Mouse (Mus musculus) lung, postnatal 0 days (tissue): ENCODE measurements around the gene Tnk2. TPM values are rescaled to one million over a fixed set of nuclear protein-coding genes. Genes with fewer than 3 reads are reported as not detected.

Experiments
- ATAC-seq: fragments of 200-750 bp; cut with Nextera tagmentation; 2 replicates; pipeline ENCODE4 v1.8.0; 2017; ENCODE audit warnings: moderate library complexity
- DNase-seq: peaks from one replicate; pipeline ENCODE4 v3.0.0-alpha.2; 2016; ENCODE audit warnings: low spot score
- H3K27ac ChIP-seq: fragments of 300-500 bp; sonication (generic); 2 replicates; pipeline ENCODE4 v1.5.1; 2014; ENCODE audit warnings: antibody characterized with exemption, mild to moderate bottlenecking, low read length, mixed read lengths
- H3K27me3 ChIP-seq: fragments of 300-500 bp; sonication (generic); replicated peaks from 2 replicates; pipeline ENCODE4 v1.6.1; 2014; ENCODE audit warnings: low read length, mixed read lengths; ENCODE audit not compliant: insufficient read depth
- H3K36me3 ChIP-seq: fragments of 300-500 bp; sonication (generic); 2 replicates; pipeline ENCODE4 v1.6.1; 2014; ENCODE audit warnings: low read length, mixed read lengths; ENCODE audit not compliant: insufficient read depth
- H3K4me1 ChIP-seq: fragments of 300-500 bp; sonication (generic); 2 replicates; pipeline ENCODE4 v1.6.1; 2014; ENCODE audit warnings: antibody characterized with exemption, low read depth, low read length, mixed read lengths; ENCODE audit not compliant: insufficient read depth
- H3K4me2 ChIP-seq: fragments of 300-500 bp; sonication (generic); replicated peaks from 2 replicates; pipeline ENCODE4 v1.6.1; 2014; ENCODE audit warnings: low read depth, mild to moderate bottlenecking, low read length, moderate library complexity, mixed read lengths
- H3K4me3 ChIP-seq: fragments of 300-500 bp; sonication (generic); 2 replicates; pipeline ENCODE4 v1.5.1; 2014; ENCODE audit warnings: low read depth, low read length
- H3K9ac ChIP-seq: fragments of 300-500 bp; sonication (generic); replicated peaks from 2 replicates; pipeline ENCODE4 v1.6.1; 2014; ENCODE audit warnings: low read depth, mild to moderate bottlenecking
- H3K9me3 ChIP-seq: fragments of 300-500 bp; sonication (generic); 2 replicates; pipeline ENCODE4 v1.6.1; 2016; ENCODE audit warnings: low read length, mixed read lengths
- CTCF ChIP-seq: IDR thresholded peaks from 2 replicates; pipeline ENCODE4 v1.5.1; 2016; ENCODE audit warnings: antibody characterized with exemption, mild to moderate bottlenecking
- EP300 ChIP-seq: IDR thresholded peaks from 2 replicates; pipeline ENCODE4 v1.6.1; 2016; ENCODE audit warnings: antibody characterized with exemption, mild to moderate bottlenecking, control low read depth
- WGBS: fragments of 180-500 bp; shearing (Covaris S2); extraction: QIAGEN DNeasy Blood & Tissue Kit; methylation state at CpG from one replicate; pipeline ENCODE4 v1.1.7; 2014; 5-methylcytosine and 5-hydroxymethylcytosine counted together
- polyA plus RNA-seq: library from polyadenylated mRNA; unstranded; fragments of >200 nt; fragmentation: Nextera tagmentation; extraction: Ambion mirVana; gene quantifications from 2 replicates; pipeline ENCODE4 v1.2.1, GENCODE M21; 2015

The Tnk2 gene
- polyA plus RNA-seq, 1 experiment from 2014 or later: 19.8 TPM

- H3K27ac ChIP-seq: no peak overlapping the region
- DNase-seq (no peak), ATAC-seq (no peak)
- peaks cover 4% of the 10 kb centered on the region; the same call in 1 of the 2 replicates for H3K4me1 ChIP-seq
- H3K4me3 ChIP-seq: no peak overlapping the region
- 97% methylated on average over 3 of the region's 3 CpGs for WGBS
- no peak overlapping the region for H3K9ac ChIP-seq
- TF ChIP-seq CTCF: peak; percentile 35; the same call in 1 of the 2 replicates
- TF ChIP-seq EP300: no peak
- H3K9me3 ChIP-seq: no peaks in the 10 kb centered on the region
- no peaks in the 10 kb centered on the region for H3K36me3 ChIP-seq
- no peak overlapping the region for H3K4me2 ChIP-seq
- H3K27me3 ChIP-seq: no peaks in the 10 kb centered on the region
These were observed 61.9 kb downstream of the Tnk2 start for GRCm38 (mm10) chr16:32705606-32706005.

GRCm38 (mm10) chr16:32707111-32707823, 63.6 kb downstream of the Tnk2 start:
- Histone ChIP-seq H3K27me3 (no peaks in the 10 kb centered on the region), H3K4me3 (no peak overlapping the region), H3K4me2 (no peak overlapping the region), H3K36me3 (no peaks in the 10 kb centered on the region), H3K9ac (no peak overlapping the region), H3K4me1 (peaks cover 4% of the 10 kb centered on the region; the same call in 1 of the 2 replicates), H3K27ac (no peak overlapping the region), H3K9me3 (no peaks in the 10 kb centered on the region)
- no peak for DNase-seq
- no peak for ATAC-seq
- WGBS: 51% methylated on average over 17 of the region's 17 CpGs
- no peak for TF ChIP-seq EP300
- TF ChIP-seq CTCF: no peak

- Histone ChIP-seq H3K36me3 (no peaks in the 10 kb centered on the region), H3K27ac (no peak overlapping the region), H3K4me1 (peaks cover 4% of the 10 kb centered on the region; the same call in 1 of the 2 replicates), H3K4me2 (no peak overlapping the region), H3K9me3 (no peaks in the 10 kb centered on the region), H3K27me3 (no peaks in the 10 kb centered on the region), H3K4me3 (no peak overlapping the region), H3K9ac (no peak overlapping the region)
- 60% methylated on average over 8 of the region's 9 CpGs for WGBS
- TF ChIP-seq EP300: no peak
- TF ChIP-seq CTCF: no peak
- no peak for ATAC-seq
- DNase-seq: no peak
These were observed 64.3 kb downstream of the Tnk2 start for GRCm38 (mm10) chr16:32707824-32708456.

GRCm38 (mm10) chr16:32708457-32709033, 64.9 kb downstream of the Tnk2 start:
- no peak for TF ChIP-seq EP300
- no peak for TF ChIP-seq CTCF
- Histone ChIP-seq H3K36me3 (no peaks in the 10 kb centered on the region), H3K9ac (no peak overlapping the region), H3K9me3 (no peaks in the 10 kb centered on the region), H3K27me3 (no peaks in the 10 kb centered on the region), H3K4me3 (no peak overlapping the region), H3K27ac (no peak overlapping the region), H3K4me1 (peaks cover 3% of the 10 kb centered on the region; the same call in 1 of the 2 replicates), H3K4me2 (no peak overlapping the region)
- DNase-seq: no peak
- no peak for ATAC-seq
- WGBS: 78% methylated on average over 10 of the region's 10 CpGs

- TF ChIP-seq EP300 (no peak), CTCF (no peak)
- no peak overlapping the region for H3K27ac ChIP-seq
- DNase-seq: no peak
- H3K27me3 ChIP-seq: no peaks in the 10 kb centered on the region
- no peaks in the 10 kb centered on the region for H3K9me3 ChIP-seq
- no peaks in the 10 kb centered on the region for H3K4me1 ChIP-seq
- no peak overlapping the region for H3K4me2 ChIP-seq
- H3K4me3 ChIP-seq: no peak overlapping the region
- peak; percentile 31 for ATAC-seq
- H3K36me3 ChIP-seq: no peaks in the 10 kb centered on the region
- 83% methylated on average over 8 of the region's 8 CpGs for WGBS
- no peak overlapping the region for H3K9ac ChIP-seq
These were observed 65.4 kb downstream of the Tnk2 start for GRCm38 (mm10) chr16:32709116-32709515.

- TF ChIP-seq CTCF: no peak
- TF ChIP-seq EP300: no peak
- WGBS: 57% methylated on average over 14 of the region's 14 CpGs
- ATAC-seq: no peak; the same call in 1 of the 2 replicates
These were observed 66.9 kb downstream of the Tnk2 start for GRCm38 (mm10) chr16:32710426-32711070.

More at GRCm38 (mm10) chr16:32710426-32711070, 66.9 kb downstream of the Tnk2 start:
- H3K27me3 ChIP-seq: no peaks in the 10 kb centered on the region
- H3K9me3 ChIP-seq: no peaks in the 10 kb centered on the region
- no peak overlapping the region for H3K9ac ChIP-seq
- H3K4me1 ChIP-seq: no peaks in the 10 kb centered on the region
- H3K4me2 ChIP-seq: no peak overlapping the region
- no peak for DNase-seq
- H3K36me3 ChIP-seq: no peaks in the 10 kb centered on the region
- no peak overlapping the region for H3K4me3 ChIP-seq
- H3K27ac ChIP-seq: no peak overlapping the region
